Mouse (Mus musculus): ENCODE measurements around the gene Cdk4. TPM values are rescaled to one million over a fixed set of nuclear protein-coding genes. Genes with fewer than 3 reads are reported as not detected.
A peak's percentile ranks its signal among the peaks of the same experiment; 100 is the strongest.
"Not testable (repeated sequence)": the region's sequence is repeated elsewhere in the genome, so short reads cannot be mapped to it uniquely, and the experiment has no call there.

Gene Cdk4
- polyA plus RNA-seq, 1 experiment from 2014 or later: 3,194 TPM

GRCm38 (mm10) chr10:127059968-127060916 lies 3.1 kb upstream of the Cdk4 start, which contains the start of gene March9:
Gene March9, minus strand, starts transcription at chr10:127060184.
- 0 out of 2 replicates have a peak, but pooled peaks have one; percentile 23 for ATAC-seq (ENCODE audit: insufficient number of reproducible peaks, low FRiP score, low TSS enrichment, low read depth)
- under 1% methylated on average over 55 of the region's 72 CpGs for WGBS
- DNase-seq (ENCODE audit: low spot score): peak; percentile 76
- Histone ChIP-seq H3K27me3 (ENCODE audit: control insufficient read depth, insufficient read depth, low read length) (peaks cover 21% of the 10 kb centered on the region), H3K4me2 (ENCODE audit: low read depth, severe bottlenecking) (peak within 1 kb of the TSS; percentile 96), H3K9me3 (ENCODE audit: control insufficient read depth, low read length) (no peaks in the 10 kb centered on the region), H3K27ac (replicated peaks; ENCODE audit: low read depth, low read length) (no peak within 1 kb of the TSS), H3K4me3 (ENCODE audit: low read depth, low read length) (peak within 1 kb of the TSS; percentile 77), H3K36me3 (ENCODE audit: control insufficient read depth, insufficient read depth, low read length) (peaks cover 6% of the 10 kb centered on the region), H3K4me1 (ENCODE audit: control insufficient read depth, insufficient read depth, low read length) (peaks cover 17% of the 10 kb centered on the region), H3K9ac (ENCODE audit: low read length) (peak within 1 kb of the TSS; percentile 70)

- ATAC-seq (ENCODE audit: insufficient number of reproducible peaks, low FRiP score, low TSS enrichment, low read depth): no peak
- WGBS: 41% methylated on average over 5 of the region's 5 CpGs
- H3K4me3 ChIP-seq (ENCODE audit: low read depth, low read length): no peak overlapping the region
These were observed 2.2 kb upstream of the Cdk4 start for GRCm38 (mm10) chr10:127061085-127061484.

GRCm38 (mm10) chr10:127061513-127061912 lies 1.8 kb upstream of the Cdk4 start:
- no peak for DNase-seq (ENCODE audit: low spot score)
- Histone ChIP-seq H3K4me3 (ENCODE audit: low read depth, low read length) (no peak overlapping the region), H3K9ac (ENCODE audit: low read length) (no peak overlapping the region), H3K36me3 (ENCODE audit: control insufficient read depth, insufficient read depth, low read length) (peaks cover 18% of the 10 kb centered on the region), H3K9me3 (ENCODE audit: control insufficient read depth, low read length) (no peaks in the 10 kb centered on the region), H3K27me3 (ENCODE audit: control insufficient read depth, insufficient read depth, low read length) (peaks cover 21% of the 10 kb centered on the region), H3K4me1 (ENCODE audit: control insufficient read depth, insufficient read depth, low read length) (peaks cover 17% of the 10 kb centered on the region), H3K27ac (replicated peaks; ENCODE audit: low read depth, low read length) (no peak overlapping the region), H3K4me2 (ENCODE audit: low read depth, severe bottlenecking) (no peak overlapping the region)
- no peak for ATAC-seq (ENCODE audit: insufficient number of reproducible peaks, low FRiP score, low TSS enrichment, low read depth)
- WGBS: 81% methylated on average over 2 of the region's 2 CpGs

More at GRCm38 (mm10) chr10:127061085-127061484, 2.2 kb upstream of the Cdk4 start:
- H3K36me3 ChIP-seq (ENCODE audit: control insufficient read depth, insufficient read depth, low read length): peaks cover 14% of the 10 kb centered on the region
- H3K4me2 ChIP-seq (ENCODE audit: low read depth, severe bottlenecking): no peak overlapping the region
- H3K27ac ChIP-seq (replicated peaks; ENCODE audit: low read depth, low read length): no peak overlapping the region
- H3K27me3 ChIP-seq (ENCODE audit: control insufficient read depth, insufficient read depth, low read length): peaks cover 21% of the 10 kb centered on the region
- no peaks in the 10 kb centered on the region for H3K9me3 ChIP-seq (ENCODE audit: control insufficient read depth, low read length)
- DNase-seq (ENCODE audit: low spot score): no peak
- H3K9ac ChIP-seq (ENCODE audit: low read length): no peak overlapping the region
- H3K4me1 ChIP-seq (ENCODE audit: control insufficient read depth, insufficient read depth, low read length): peaks cover 17% of the 10 kb centered on the region

GRCm38 (mm10) chr10:127062101-127062500 lies 1.2 kb upstream of the Cdk4 start:
- not testable (repeated sequence) for H3K27ac ChIP-seq (replicated peaks; ENCODE audit: low read depth, low read length); ATAC-seq (ENCODE audit: insufficient number of reproducible peaks, low FRiP score, low TSS enrichment, low read depth); H3K4me2 ChIP-seq (ENCODE audit: low read depth, severe bottlenecking); H3K9ac ChIP-seq (ENCODE audit: low read length); H3K9me3 ChIP-seq (ENCODE audit: control insufficient read depth, low read length); H3K4me3 ChIP-seq (ENCODE audit: low read depth, low read length); DNase-seq (ENCODE audit: low spot score)
- 79% methylated on average over 4 of the region's 4 CpGs for WGBS
- peaks cover 22% of the 10 kb centered on the region for H3K36me3 ChIP-seq (ENCODE audit: control insufficient read depth, insufficient read depth, low read length)
- H3K4me1 ChIP-seq (ENCODE audit: control insufficient read depth, insufficient read depth, low read length): peaks cover 17% of the 10 kb centered on the region
- peaks cover 21% of the 10 kb centered on the region for H3K27me3 ChIP-seq (ENCODE audit: control insufficient read depth, insufficient read depth, low read length)

GRCm38 (mm10) chr10:127062503-127062902 lies 831 bp upstream of the Cdk4 start:
- 82% methylated on average over 5 of the region's 5 CpGs for WGBS
- Histone ChIP-seq H3K4me2 (ENCODE audit: low read depth, severe bottlenecking) (no peak overlapping the region), H3K9ac (ENCODE audit: low read length) (no peak overlapping the region), H3K27ac (replicated peaks; ENCODE audit: low read depth, low read length) (no peak overlapping the region), H3K4me1 (ENCODE audit: control insufficient read depth, insufficient read depth, low read length) (peaks cover 17% of the 10 kb centered on the region), H3K36me3 (ENCODE audit: control insufficient read depth, insufficient read depth, low read length) (peaks cover 26% of the 10 kb centered on the region), H3K27me3 (ENCODE audit: control insufficient read depth, insufficient read depth, low read length) (peaks cover 21% of the 10 kb centered on the region), H3K9me3 (ENCODE audit: control insufficient read depth, low read length) (no peaks in the 10 kb centered on the region), H3K4me3 (ENCODE audit: low read depth, low read length) (no peak overlapping the region)
- ATAC-seq (ENCODE audit: insufficient number of reproducible peaks, low FRiP score, low TSS enrichment, low read depth) (no peak), DNase-seq (ENCODE audit: low spot score) (no peak)

GRCm38 (mm10) chr10:127063913-127064870 lies 858 bp downstream of the Cdk4 start:
- 16% methylated on average over 37 of the region's 37 CpGs for WGBS
- peaks cover 12% of the 10 kb centered on the region for H3K27me3 ChIP-seq (ENCODE audit: control insufficient read depth, insufficient read depth, low read length)
- H3K4me3 ChIP-seq (ENCODE audit: low read depth, low read length): peak overlapping the region; percentile 77
- peak overlapping the region; percentile 82 for H3K27ac ChIP-seq (replicated peaks; ENCODE audit: low read depth, low read length)
- peaks cover 13% of the 10 kb centered on the region for H3K4me1 ChIP-seq (ENCODE audit: control insufficient read depth, insufficient read depth, low read length)
- DNase-seq (ENCODE audit: low spot score): peak; percentile 67
- H3K4me2 ChIP-seq (ENCODE audit: low read depth, severe bottlenecking): peak overlapping the region; percentile 76
- peak overlapping the region; percentile 98 for H3K9ac ChIP-seq (ENCODE audit: low read length)
- peaks cover 32% of the 10 kb centered on the region for H3K36me3 ChIP-seq (ENCODE audit: control insufficient read depth, insufficient read depth, low read length)
- H3K9me3 ChIP-seq (ENCODE audit: control insufficient read depth, low read length): no peaks in the 10 kb centered on the region
- no peak for ATAC-seq (ENCODE audit: insufficient number of reproducible peaks, low FRiP score, low TSS enrichment, low read depth)

- Histone ChIP-seq H3K9me3 (ENCODE audit: control insufficient read depth, low read length) (no peaks in the 10 kb centered on the region), H3K4me2 (ENCODE audit: low read depth, severe bottlenecking) (no peak overlapping the region), H3K36me3 (ENCODE audit: control insufficient read depth, insufficient read depth, low read length) (peaks cover 32% of the 10 kb centered on the region), H3K4me1 (ENCODE audit: control insufficient read depth, insufficient read depth, low read length) (peaks cover 11% of the 10 kb centered on the region), H3K9ac (ENCODE audit: low read length) (no peak overlapping the region), H3K27me3 (ENCODE audit: control insufficient read depth, insufficient read depth, low read length) (peaks cover 2% of the 10 kb centered on the region; the same call in 1 of the 2 replicates), H3K4me3 (ENCODE audit: low read depth, low read length) (no peak overlapping the region), H3K27ac (replicated peaks; ENCODE audit: low read depth, low read length) (no peak overlapping the region)
- DNase-seq (ENCODE audit: low spot score) (no peak), ATAC-seq (ENCODE audit: insufficient number of reproducible peaks, low FRiP score, low TSS enrichment, low read depth) (no peak)
- 86% methylated on average over 9 of the region's 9 CpGs for WGBS
These were observed 2.6 kb downstream of the Cdk4 start for GRCm38 (mm10) chr10:127065981-127066380.

GRCm38 (mm10) chr10:127066519-127067018 lies 3.2 kb downstream of the Cdk4 start:
- 91% methylated on average over 14 of the region's 14 CpGs for WGBS

More at GRCm38 (mm10) chr10:127066519-127067018, 3.2 kb downstream of the Cdk4 start:
- ATAC-seq (ENCODE audit: insufficient number of reproducible peaks, low FRiP score, low TSS enrichment, low read depth): no peak
- no peak overlapping the region for H3K9ac ChIP-seq (ENCODE audit: low read length)
- H3K4me3 ChIP-seq (ENCODE audit: low read depth, low read length): no peak overlapping the region
- no peaks in the 10 kb centered on the region for H3K9me3 ChIP-seq (ENCODE audit: control insufficient read depth, low read length)
- peaks cover 11% of the 10 kb centered on the region for H3K4me1 ChIP-seq (ENCODE audit: control insufficient read depth, insufficient read depth, low read length)
- DNase-seq (ENCODE audit: low spot score): no peak
- H3K27ac ChIP-seq (replicated peaks; ENCODE audit: low read depth, low read length): no peak overlapping the region
- H3K27me3 ChIP-seq (ENCODE audit: control insufficient read depth, insufficient read depth, low read length): 0 out of 2 replicates have a peak, but pooled peaks cover 2% of the 10 kb centered on the region
- H3K4me2 ChIP-seq (ENCODE audit: low read depth, severe bottlenecking): peak overlapping the region; percentile 8; the same call in 1 of the 2 replicates
- peaks cover 32% of the 10 kb centered on the region for H3K36me3 ChIP-seq (ENCODE audit: control insufficient read depth, insufficient read depth, low read length)
